Mouse (Mus musculus): ENCODE data around the gene Tox2.

The Tox2 gene

GRCm38 (mm10) chr2:163261362-163262054 lies 58.6 kb downstream of the Tox2 start:
- DNase-seq: no peak

DNA sequence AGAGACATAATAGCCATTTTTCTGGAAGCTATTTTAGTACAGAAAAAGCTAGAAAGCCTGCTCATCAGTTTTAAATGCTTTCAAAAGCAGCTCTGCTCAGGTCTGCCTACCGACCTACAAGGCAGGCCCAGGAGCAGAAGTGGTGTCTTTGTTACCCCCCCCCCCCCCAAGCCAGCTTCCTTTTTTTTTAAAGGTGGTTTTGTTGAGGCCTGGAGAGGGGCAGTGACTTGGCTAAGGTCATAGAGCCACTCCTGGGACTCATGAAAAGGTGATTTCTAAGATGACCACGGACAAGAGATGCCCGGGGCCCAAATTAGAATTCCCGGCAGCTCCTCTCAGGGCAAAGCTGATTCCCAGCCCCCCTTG lies 59.1 kb downstream of the Tox2 start:
- no peak for DNase-seq

GRCm38 (mm10) chr2:163267097-163267496 lies 64.2 kb downstream of the Tox2 start:
- DNase-seq: no peak

- no peak for DNase-seq
Measured at GRCm38 (mm10) chr2:163271581-163272492, 68.9 kb downstream of the Tox2 start.

DNA sequence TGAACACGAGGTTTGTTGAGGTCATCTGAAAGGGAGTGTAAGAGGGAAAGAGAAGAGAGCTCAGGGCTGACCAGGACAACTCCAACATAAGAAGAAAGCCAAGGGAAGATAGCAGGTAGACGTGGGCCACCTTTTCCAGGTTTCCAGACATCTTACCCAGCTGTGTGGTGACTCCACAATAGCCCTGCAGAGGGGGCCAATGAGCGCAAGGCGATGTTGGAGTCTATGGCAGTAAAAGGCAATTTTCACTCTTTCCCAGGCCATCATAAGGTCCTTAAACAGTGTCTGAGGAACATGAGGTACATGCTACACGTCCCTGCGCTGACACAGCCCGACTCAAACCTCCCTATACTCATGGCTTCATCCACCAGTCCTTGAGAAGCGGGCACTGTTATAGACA lies 70.9 kb downstream of the Tox2 start:
- DNase-seq: no peak

DNA sequence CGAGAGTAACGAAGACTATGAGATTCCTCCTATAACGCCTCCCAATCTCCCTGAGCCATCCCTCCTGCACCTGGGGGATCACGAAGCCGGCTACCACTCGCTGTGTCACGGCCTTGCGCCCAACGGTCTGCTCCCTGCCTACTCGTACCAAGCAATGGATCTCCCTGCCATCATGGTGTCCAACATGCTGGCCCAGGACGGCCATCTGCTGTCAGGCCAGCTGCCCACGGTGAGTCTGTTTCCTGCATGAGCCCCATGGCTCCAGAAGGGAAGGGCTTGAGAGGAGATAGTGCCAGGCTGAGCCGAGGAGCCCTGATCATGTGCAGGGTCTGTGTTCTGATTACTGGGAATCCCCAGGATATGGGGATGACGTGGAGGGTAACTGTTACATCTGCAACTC lies 73.1 kb downstream of the Tox2 start:
- DNase-seq: no peak

DNA sequence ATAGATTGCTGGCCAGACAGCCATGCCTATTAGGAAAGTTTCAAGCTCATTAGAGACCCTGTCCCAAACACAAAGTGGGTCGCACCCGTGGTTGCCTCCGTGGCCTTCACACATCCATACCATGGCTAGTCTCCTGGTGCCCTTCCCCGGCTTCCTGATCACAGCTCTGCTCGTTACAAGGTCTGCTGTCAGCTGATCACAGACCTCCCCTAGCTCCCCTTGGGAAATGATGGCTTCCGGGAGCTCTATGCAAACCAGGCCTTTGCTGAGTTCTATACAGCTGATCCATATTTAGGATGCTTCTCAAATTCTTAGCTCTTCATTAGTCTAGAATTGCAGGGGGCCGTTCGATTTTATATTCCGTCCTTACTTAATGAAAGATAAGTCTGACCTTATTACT lies 75.1 kb downstream of the Tox2 start:
- no peak for DNase-seq

DNA sequence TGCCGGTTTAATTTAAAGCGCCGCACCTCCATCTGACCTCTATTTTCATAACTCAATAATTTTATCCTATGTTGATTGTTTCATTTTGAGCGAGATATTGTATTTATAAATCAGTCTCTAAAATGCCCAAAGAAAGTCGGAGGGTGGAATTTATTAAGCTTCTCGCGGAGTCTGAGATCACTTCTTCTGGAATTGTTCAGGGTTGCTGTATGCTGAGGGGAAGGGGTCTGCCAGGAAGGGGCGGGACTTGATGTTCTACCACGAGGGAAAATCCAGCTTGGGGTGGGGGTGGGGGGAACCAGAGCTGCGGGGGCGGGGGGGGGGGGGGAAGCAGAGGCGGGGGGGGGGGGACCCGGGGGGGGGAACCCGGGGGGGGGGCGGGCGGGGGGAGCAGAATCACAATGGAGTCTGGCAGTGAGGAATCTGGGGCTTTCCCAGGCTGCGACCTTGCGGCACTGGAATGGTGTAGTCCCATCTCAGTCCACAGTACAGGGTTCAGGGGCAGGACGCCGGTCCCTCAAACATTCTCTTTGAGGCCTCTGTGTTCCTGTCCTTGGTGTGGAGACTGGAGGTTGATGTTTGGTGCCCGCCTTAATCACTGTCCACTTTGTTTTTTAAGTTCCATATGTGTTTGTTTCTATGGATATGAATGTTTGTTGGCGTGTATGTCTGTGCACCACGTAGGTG lies 77.9 kb downstream of the Tox2 start:
- DNase-seq: no peak

DNA sequence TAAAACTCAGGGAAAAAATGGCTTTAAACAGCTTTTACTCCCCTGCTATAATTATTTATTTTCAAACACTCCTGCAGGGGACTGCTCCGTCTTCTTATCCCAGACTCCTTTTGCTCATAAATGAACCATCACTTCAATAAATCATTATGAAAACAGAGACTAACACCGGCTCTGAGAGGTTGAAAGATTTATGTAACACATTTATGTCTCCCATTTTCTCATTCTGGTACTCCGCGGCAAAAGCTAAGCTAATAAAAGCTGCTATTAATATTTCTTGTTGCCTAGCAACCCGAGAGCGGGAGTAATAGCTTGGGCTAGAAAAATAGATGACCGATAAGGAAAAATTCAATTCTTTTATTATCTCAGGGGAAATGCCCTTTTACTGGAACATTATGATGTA lies 81.9 kb downstream of the Tox2 start:
- DNase-seq: no peak

DNA sequence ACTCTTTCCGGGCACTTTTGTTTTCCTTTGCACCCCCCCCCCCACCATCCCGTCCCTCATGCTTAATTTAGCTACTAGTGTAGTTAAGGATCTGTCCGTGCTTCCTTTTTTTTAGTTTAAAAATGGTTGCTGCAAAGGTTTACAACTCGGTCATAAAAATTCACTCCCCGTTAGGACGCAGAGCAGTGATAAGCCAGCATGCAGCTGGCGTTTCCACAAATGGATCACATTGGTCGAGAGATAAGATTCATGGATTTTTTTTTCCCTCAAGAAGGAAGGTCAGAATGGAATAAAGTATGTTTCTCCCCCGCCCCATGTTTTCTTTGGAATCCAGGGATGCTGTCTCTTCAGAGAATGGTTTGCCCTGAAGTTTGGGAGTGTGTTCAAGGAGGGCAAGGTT lies 82.4 kb downstream of the Tox2 start:
- DNase-seq: no peak

GRCm38 (mm10) chr2:163285762-163286161 lies 82.8 kb downstream of the Tox2 start:
- DNase-seq: no peak

- DNase-seq: no peak
Measured at GRCm38 (mm10) chr2:163288881-163289379, 86.0 kb downstream of the Tox2 start.

DNA sequence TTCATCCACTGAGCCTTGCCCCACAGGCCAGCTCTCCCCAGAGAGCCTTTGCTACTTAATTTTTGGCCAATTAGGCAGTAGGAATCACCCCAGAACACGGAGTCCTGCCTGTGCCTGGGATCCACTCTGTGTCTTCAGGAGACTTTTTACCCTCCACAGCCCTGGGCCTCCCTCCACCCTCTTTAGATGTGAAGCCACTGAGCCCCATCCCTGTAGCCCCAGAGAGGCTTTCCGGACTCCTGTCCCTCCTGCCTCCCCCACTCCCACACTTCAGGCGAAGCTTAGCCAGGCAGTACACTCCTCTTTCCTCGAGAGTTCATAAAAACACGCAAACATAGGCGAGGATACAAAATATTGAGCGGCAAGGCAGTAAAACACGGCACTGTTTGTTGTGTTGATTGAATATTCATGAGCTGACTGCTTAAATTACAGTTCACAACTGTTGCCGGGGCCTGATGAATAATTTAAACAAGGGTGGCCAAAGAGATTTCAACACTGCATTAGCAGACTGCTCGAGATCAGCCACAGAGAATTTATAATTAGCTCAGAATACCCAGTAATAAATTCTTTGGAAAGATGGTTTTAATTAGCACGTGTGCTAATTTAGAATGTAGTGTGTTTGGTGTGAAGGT lies 94.2 kb downstream of the Tox2 start:
- DNase-seq: no peak

- no peak for DNase-seq
Measured at GRCm38 (mm10) chr2:163300069-163301060, 97.4 kb downstream of the Tox2 start.

- DNase-seq: no peak
Measured at GRCm38 (mm10) chr2:163301641-163302040, 98.7 kb downstream of the Tox2 start.

- no peak for DNase-seq
Measured at GRCm38 (mm10) chr2:163303037-163303436, 100.1 kb downstream of the Tox2 start.

- no peak for DNase-seq
Measured at GRCm38 (mm10) chr2:163309376-163309775, 106.5 kb downstream of the Tox2 start.

GRCm38 (mm10) chr2:163310163-163310688 lies 107.3 kb downstream of the Tox2 start:
- peak in 1 of 2 experiments; percentile 29 for DNase-seq

DNA sequence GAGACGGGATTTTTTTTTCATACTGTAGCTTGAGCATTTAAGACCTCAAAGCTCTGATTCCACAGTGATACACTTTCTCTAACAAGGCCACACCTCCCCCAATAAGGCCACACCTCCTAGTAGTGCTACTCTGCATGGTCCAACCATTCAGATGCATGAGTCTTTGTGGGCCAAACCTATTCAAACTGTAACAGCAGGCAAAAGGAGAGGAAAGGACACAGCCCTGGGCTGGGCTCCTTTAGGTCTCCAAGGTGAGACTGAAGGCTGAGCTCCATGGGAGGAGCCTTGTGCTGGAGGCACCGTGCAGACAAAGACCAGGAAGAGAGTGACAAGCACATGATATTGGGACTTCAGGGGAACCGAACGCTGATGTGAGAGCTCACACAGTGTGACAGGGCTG lies 114.4 kb downstream of the Tox2 start:
- DNase-seq: no peak

- no peak for DNase-seq
Measured at GRCm38 (mm10) chr2:163318777-163319176, 115.9 kb downstream of the Tox2 start.

DNA sequence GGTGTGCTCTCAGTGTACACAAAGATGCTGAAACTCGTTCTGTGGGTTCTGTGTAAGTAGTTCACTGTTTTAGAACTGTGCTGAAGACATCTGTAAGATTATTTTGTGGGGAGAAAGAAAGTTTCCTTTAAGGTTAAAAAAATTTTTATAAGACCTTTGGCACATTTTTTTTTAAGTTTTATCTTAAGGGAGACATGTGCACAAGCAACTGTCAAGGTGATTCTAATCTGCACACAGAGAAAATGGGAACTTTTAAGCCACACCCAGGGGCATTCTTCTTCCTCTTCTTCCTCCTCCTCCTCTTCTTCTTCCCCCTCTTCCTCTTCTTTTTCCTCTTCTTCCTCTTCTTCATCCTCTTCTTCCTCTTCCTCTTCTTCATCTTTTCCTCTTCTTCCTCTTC lies 120.2 kb downstream of the Tox2 start:
- no peak for DNase-seq

Measured in thymus, postnatal 36 days (tissue).